Mouse (Mus musculus) midbrain, embryonic 12.5 days (tissue): Measurements from ENCODE around the gene Gm8439. TPM values are rescaled to one million over a fixed set of nuclear protein-coding genes. Genes with fewer than 3 reads are reported as not detected.

Experiments used
- ATAC-seq: fragments of 200-750 bp; cut with Nextera tagmentation; 2 replicates; pipeline ENCODE4 v1.8.0; 2017; ENCODE audit warnings: low read depth, moderate TSS enrichment, moderate library complexity; ENCODE audit not compliant: low FRiP score
- H3K27ac ChIP-seq: fragments of 300-500 bp; sonication (generic); replicated peaks from 2 replicates; pipeline ENCODE4 v1.5.1; 2016; ENCODE audit warnings: mild to moderate bottlenecking
- H3K27me3 ChIP-seq: fragments of 300-500 bp; sonication (generic); 2 replicates; pipeline ENCODE4 v1.6.1; 2016; ENCODE audit warnings: mild to moderate bottlenecking
- H3K36me3 ChIP-seq: fragments of 300-500 bp; sonication (generic); 2 replicates; pipeline ENCODE4 v1.6.1; 2016
- H3K4me1 ChIP-seq: fragments of 300-500 bp; sonication (generic); 2 replicates; pipeline ENCODE4 v1.6.1; 2016
- H3K4me2 ChIP-seq: fragments of 300-500 bp; sonication (generic); replicated peaks from 2 replicates; pipeline ENCODE4 v1.6.1; 2016; ENCODE audit warnings: mild to moderate bottlenecking, moderate library complexity
- H3K4me3 ChIP-seq: fragments of 300-500 bp; sonication (generic); 2 replicates; pipeline ENCODE4 v1.5.1; 2016; ENCODE audit warnings: mild to moderate bottlenecking
- H3K9ac ChIP-seq: fragments of 300-500 bp; sonication (generic); replicated peaks from 2 replicates; pipeline ENCODE4 v1.6.1; 2016; ENCODE audit warnings: mild to moderate bottlenecking, moderate library complexity
- H3K9me3 ChIP-seq: fragments of 300-500 bp; sonication (generic); 2 replicates; pipeline ENCODE4 v1.6.1; 2016; ENCODE audit warnings: mild to moderate bottlenecking
- WGBS: fragments of 180-500 bp; shearing (Covaris S2); methylation state at CpG from one replicate; pipeline ENCODE4 v1.1.7; 2016; 5-methylcytosine and 5-hydroxymethylcytosine counted together
- polyA plus RNA-seq: library from polyadenylated mRNA; unstranded; fragments of >200 nt; fragmentation: Nextera tagmentation; extraction: Ambion mirVana; gene quantifications from 2 replicates; pipeline ENCODE4 v1.2.1, GENCODE M21; 2016

The Gm8439 gene
- polyA plus RNA-seq, 1 experiment from 2014 or later = not detected

GRCm38 (mm10) chr4:120614644-120615043 is 26.1 kb downstream of the Gm8439 start:
- Histone ChIP-seq H3K27me3 (no peaks in the 10 kb centered on the region), H3K27ac (no peak overlapping the region), H3K4me3 (no peak overlapping the region), H3K9me3 (no peaks in the 10 kb centered on the region), H3K36me3 (no peaks in the 10 kb centered on the region), H3K4me2 (no peak overlapping the region), H3K9ac (no peak overlapping the region), H3K4me1 (peaks cover 24% of the 10 kb centered on the region)
- WGBS = 85% methylated on average over 9 of the region's 9 CpGs
- ATAC-seq = no peak

DNA sequence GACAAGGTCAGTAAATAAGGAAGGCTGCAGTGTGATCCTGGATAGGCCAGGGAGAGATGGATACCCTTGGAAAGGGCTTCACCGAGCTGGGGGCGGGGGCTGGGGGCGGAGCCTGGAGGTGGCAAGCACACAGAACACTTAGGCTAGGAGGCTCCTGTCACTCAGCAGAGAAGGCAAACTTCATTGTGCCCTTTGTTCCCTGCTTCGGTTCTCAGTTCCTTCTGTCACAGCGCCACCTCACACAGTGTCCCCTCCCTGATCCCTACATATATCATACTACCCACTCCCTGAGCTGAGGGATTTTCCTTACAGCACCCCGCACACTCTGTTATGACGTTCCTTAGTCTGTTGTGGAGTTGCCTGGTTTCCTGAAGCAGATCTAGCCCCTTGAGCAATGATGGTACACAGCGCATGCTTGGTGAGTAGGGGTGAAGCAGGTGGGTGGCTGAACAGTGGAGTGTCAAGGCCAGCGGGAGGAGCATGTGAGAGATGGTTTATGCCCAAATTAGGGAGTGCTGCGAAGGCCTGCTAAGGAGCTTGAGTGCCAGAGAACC is 27.1 kb downstream of the Gm8439 start:
- Histone ChIP-seq H3K9me3 (no peaks in the 10 kb centered on the region), H3K4me2 (no peak overlapping the region), H3K27me3 (no peaks in the 10 kb centered on the region), H3K27ac (no peak overlapping the region), H3K36me3 (no peaks in the 10 kb centered on the region), H3K4me3 (no peak overlapping the region), H3K4me1 (peaks cover 23% of the 10 kb centered on the region), H3K9ac (no peak overlapping the region)
- peak; percentile 57; the same call in 1 of the 2 replicates for ATAC-seq
- 31% methylated on average over 10 of the region's 10 CpGs for WGBS

DNA sequence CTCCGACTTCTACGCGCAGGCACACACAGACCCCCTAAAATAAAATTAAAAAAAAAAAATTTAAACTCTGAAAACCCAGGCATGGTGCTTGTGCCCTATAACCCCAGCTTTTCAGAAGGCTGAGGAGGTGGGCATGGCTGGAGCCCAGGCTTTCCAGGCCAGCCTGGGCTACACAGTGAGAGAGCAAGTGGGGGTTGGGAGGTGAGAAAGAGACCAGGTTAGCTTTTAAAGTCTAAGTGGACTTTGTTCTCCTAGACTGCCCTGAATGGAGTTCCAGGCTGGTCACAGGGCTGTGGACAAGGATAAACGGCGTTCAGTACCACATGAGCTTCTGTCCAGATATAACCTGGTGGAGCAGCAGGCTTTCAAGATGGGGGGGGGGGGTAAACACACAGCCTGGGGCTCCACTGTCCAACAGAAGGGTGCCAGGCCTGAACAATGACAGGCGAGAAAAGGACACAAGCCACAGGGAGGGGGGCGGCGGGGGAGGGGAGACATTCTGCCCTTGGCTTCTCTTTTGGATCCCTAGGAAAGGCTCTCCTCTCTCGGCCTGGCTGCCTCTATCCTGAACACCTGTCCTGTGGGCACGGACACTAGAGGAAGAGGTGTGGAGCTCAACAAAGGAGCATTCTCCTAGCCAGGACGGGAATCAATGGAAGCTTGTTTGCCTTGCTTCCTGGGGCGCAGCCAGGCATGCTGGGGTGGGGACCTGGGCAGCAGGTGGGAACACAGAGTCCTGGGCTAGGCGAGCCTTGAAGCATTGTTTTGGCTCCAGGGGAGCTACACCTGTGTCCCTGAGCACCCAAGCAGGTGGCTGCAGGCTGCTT is 27.9 kb downstream of the Gm8439 start:
- H3K4me1 ChIP-seq = peaks cover 20% of the 10 kb centered on the region
- no peaks in the 10 kb centered on the region for H3K27me3 ChIP-seq
- H3K9ac ChIP-seq = no peak overlapping the region
- no peak overlapping the region for H3K27ac ChIP-seq
- no peak overlapping the region for H3K4me3 ChIP-seq
- no peaks in the 10 kb centered on the region for H3K9me3 ChIP-seq
- H3K4me2 ChIP-seq = no peak overlapping the region
- 64% methylated on average over 12 of the region's 13 CpGs for WGBS
- H3K36me3 ChIP-seq = no peaks in the 10 kb centered on the region
- ATAC-seq = no peak

GRCm38 (mm10) chr4:120627728-120628127 is 39.2 kb downstream of the Gm8439 start:
- H3K27ac ChIP-seq = no peak overlapping the region
- H3K4me3 ChIP-seq = no peak overlapping the region
- H3K4me1 ChIP-seq = no peaks in the 10 kb centered on the region
- 86% methylated on average over 6 of the region's 6 CpGs for WGBS
- H3K9me3 ChIP-seq = no peaks in the 10 kb centered on the region
- H3K27me3 ChIP-seq = no peaks in the 10 kb centered on the region
- no peaks in the 10 kb centered on the region for H3K36me3 ChIP-seq
- H3K4me2 ChIP-seq = no peak overlapping the region
- H3K9ac ChIP-seq = no peak overlapping the region
- no peak for ATAC-seq

DNA sequence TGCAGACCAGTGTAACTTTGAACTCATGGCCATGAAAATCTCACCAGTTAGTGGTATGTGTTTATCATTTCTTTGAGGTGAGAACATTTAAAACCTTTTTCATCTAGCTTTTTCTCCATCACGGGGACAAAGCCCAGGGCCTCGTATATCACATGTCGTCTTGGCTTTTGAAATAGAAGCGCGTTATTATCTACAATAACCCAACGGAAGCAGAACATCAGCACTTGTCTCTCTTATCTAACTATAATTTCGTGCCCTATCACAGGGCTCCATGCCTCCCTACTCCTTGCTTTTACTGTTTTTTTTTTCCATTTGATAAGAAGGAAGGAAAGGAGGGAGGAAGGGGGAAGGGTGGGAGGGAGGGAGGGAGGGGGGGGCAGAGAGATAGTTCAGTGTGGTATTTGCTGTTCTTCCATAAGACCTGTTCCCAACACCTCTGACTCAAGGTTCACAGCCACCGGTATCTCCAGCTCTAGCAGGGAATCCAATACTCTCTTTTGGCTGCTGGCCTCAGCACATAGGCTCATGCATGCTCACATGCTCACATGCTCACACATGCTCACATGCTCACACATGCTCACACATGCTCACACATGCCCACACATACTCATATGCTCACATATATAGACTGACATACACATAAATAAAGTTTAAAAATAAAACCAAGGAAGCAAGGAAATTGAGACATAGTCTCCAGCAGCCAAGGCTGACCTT is 41.8 kb downstream of the Gm8439 start:
- Histone ChIP-seq H3K9me3 (no peaks in the 10 kb centered on the region), H3K27me3 (no peaks in the 10 kb centered on the region), H3K4me2 (no peak overlapping the region), H3K36me3 (no peaks in the 10 kb centered on the region), H3K27ac (no peak overlapping the region), H3K9ac (no peak overlapping the region), H3K4me3 (no peak overlapping the region), H3K4me1 (no peaks in the 10 kb centered on the region)
- WGBS = 86% methylated on average over 8 of the region's 8 CpGs
- ATAC-seq = no peak

DNA sequence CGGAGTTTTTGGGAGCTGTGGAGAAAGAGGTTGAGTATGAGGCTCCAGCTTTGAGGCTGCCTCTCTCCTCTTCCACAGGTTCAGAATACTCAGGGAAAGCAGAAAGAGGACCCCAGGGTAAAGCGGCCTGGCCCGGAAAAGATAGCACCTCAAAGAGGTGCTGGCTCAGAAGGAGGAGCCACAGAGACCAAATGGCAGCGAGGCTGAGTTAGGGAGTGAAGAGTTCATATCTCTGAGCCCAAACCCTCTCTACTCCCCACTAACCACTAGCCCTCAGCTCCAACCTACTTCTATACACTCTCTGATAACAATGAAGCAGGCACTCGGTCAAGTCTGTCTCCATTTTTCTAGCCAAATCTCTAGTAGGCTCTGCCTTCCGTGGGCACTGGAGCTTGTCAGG is 43.3 kb downstream of the Gm8439 start:
- H3K9ac ChIP-seq = no peak overlapping the region
- H3K27ac ChIP-seq = no peak overlapping the region
- H3K4me3 ChIP-seq = no peak overlapping the region
- ATAC-seq = no peak
- WGBS = 75% methylated on average over 6 of the region's 6 CpGs
- H3K27me3 ChIP-seq = no peaks in the 10 kb centered on the region
- H3K4me2 ChIP-seq = no peak overlapping the region
- no peaks in the 10 kb centered on the region for H3K9me3 ChIP-seq
- H3K4me1 ChIP-seq = no peaks in the 10 kb centered on the region
- H3K36me3 ChIP-seq = no peaks in the 10 kb centered on the region

DNA sequence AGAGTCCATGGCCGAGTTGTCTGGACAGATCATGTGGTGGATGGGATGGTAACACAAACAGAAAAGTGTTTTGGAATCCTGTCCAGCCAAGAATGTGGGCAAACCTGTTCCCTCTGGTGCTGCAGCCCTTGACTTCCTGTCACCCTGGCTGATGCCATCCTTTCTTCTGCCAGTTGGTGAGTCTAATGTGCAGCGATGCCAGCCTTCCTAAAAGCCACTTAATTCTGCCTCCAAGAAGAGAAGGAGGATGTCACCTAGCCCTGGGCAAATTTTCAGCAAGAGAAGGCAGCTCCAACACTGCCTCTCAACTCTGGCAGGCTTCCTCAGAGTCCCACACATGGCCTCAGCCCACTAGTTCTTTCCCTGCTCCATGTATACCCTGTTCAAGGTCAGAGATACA is 46.8 kb downstream of the Gm8439 start:
- Histone ChIP-seq H3K4me3 (no peak overlapping the region), H3K27ac (no peak overlapping the region), H3K27me3 (no peaks in the 10 kb centered on the region), H3K9ac (no peak overlapping the region), H3K4me1 (peaks cover 3% of the 10 kb centered on the region; the same call in 1 of the 2 replicates), H3K9me3 (no peaks in the 10 kb centered on the region), H3K4me2 (no peak overlapping the region), H3K36me3 (no peaks in the 10 kb centered on the region)
- 81% methylated on average over 2 of the region's 2 CpGs for WGBS
- no peak for ATAC-seq

- Histone ChIP-seq H3K4me1 (peaks cover 3% of the 10 kb centered on the region; the same call in 1 of the 2 replicates), H3K9me3 (no peaks in the 10 kb centered on the region), H3K27me3 (no peaks in the 10 kb centered on the region), H3K9ac (no peak overlapping the region), H3K4me2 (no peak overlapping the region), H3K4me3 (no peak overlapping the region), H3K36me3 (no peaks in the 10 kb centered on the region), H3K27ac (no peak overlapping the region)
- WGBS = 93% methylated on average over 6 of the region's 6 CpGs
- no peak for ATAC-seq
Observed at GRCm38 (mm10) chr4:120641946-120642345, 53.4 kb downstream of the Gm8439 start.

DNA sequence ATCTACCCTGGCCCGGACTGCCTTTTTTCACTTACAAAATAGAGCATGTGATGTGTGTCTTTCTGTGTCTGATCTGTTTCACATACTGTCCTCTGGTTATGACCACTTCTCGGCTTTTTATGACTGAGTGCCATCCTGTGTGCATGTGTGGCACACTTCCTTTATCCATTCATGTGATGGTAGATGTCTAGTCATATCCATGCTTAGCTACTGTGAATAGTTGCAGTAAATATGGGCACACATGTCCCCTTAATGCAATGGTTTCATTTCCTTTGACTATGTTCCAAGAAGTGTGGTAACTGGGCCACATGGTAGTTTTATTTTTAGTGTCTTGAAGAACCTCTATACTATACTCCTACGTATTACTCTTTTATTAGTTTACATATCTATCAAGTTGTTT is 55.4 kb downstream of the Gm8439 start:
- peaks cover 3% of the 10 kb centered on the region; the same call in 1 of the 2 replicates for H3K4me1 ChIP-seq
- H3K4me3 ChIP-seq = no peak overlapping the region
- H3K4me2 ChIP-seq = no peak overlapping the region
- H3K27ac ChIP-seq = no peak overlapping the region
- WGBS = 90% methylated on average over 3 of the region's 3 CpGs
- no peaks in the 10 kb centered on the region for H3K36me3 ChIP-seq
- no peak for ATAC-seq
- no peaks in the 10 kb centered on the region for H3K9me3 ChIP-seq
- peaks cover 16% of the 10 kb centered on the region for H3K27me3 ChIP-seq
- no peak overlapping the region for H3K9ac ChIP-seq

DNA sequence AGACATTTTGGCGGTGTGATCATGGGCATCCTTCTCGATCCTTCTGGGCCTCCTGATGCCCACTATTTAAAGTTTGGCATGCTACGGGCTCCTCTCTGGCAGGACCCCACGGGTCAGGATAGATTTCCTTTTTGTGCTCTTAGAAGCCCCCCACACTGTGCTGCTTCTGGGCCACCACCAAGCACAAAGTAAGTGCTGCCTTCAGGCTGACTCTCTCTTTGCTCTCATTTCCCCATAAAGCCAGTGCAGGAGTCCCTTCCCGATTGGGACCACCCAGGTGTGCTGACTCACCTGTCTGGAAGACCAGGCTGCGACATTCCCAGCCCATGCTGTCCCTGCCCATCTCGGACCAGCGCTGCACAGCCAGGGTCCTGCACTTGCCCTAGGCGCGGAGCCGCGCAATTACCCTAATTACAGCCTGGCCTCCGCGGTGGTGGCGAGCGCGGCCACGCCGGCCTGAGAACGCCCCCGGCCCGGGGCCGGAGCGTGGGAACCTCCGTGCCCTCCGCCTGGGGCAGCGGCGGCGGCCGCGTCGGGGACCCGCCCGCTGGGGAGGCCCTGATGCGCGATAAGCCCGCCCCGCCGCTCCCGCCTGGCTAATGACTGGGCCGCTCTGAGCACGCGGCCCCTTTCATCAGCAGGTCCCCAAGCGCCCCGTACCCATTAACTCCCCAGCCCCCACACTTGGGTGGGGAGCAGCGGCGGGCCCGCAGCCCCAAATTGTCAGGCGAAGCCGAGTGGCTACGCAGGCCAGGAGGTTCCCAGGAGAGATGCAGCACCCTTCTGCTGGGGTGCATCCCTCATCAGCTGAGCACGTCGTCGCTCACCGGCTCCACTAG is 61.0 kb downstream of the Gm8439 start:
- no peaks in the 10 kb centered on the region for H3K9me3 ChIP-seq
- H3K4me1 ChIP-seq = peaks cover 11% of the 10 kb centered on the region
- 4% methylated on average over 55 of the region's 55 CpGs for WGBS
- H3K4me3 ChIP-seq = peak overlapping the region; percentile 56
- peak; percentile 86 for ATAC-seq
- peak overlapping the region; percentile 95 for H3K4me2 ChIP-seq
- no peak overlapping the region for H3K27ac ChIP-seq
- H3K9ac ChIP-seq = peak overlapping the region; percentile 63
- H3K36me3 ChIP-seq = no peaks in the 10 kb centered on the region
- peaks cover 51% of the 10 kb centered on the region for H3K27me3 ChIP-seq

GRCm38 (mm10) chr4:120650208-120650592 is 61.7 kb downstream of the Gm8439 start:
- ATAC-seq = no peak
- peaks cover 11% of the 10 kb centered on the region for H3K4me1 ChIP-seq
- H3K36me3 ChIP-seq = no peaks in the 10 kb centered on the region
- H3K4me2 ChIP-seq = peak overlapping the region; percentile 95
- H3K27ac ChIP-seq = no peak overlapping the region
- peak overlapping the region; percentile 63 for H3K9ac ChIP-seq
- H3K27me3 ChIP-seq = peaks cover 55% of the 10 kb centered on the region
- peak overlapping the region; percentile 56 for H3K4me3 ChIP-seq
- WGBS = 26% methylated on average over 7 of the region's 7 CpGs
- no peaks in the 10 kb centered on the region for H3K9me3 ChIP-seq
